Mouse (Mus musculus): Measurements from ENCODE around the gene Slc2a4.

Slc2a4 gene

GRCm38 (mm10) chr11:69948066-69948762 lies at the start of gene Slc2a4:
Gene Slc2a4, minus strand, starts transcription at chr11:69948188.
- peak; percentile 99 for DNase-seq

GRCm38 (mm10) chr11:69997070-69997509 lies 49.1 kb upstream of the Slc2a4 start:
- peak; percentile 99 for DNase-seq

DNA sequence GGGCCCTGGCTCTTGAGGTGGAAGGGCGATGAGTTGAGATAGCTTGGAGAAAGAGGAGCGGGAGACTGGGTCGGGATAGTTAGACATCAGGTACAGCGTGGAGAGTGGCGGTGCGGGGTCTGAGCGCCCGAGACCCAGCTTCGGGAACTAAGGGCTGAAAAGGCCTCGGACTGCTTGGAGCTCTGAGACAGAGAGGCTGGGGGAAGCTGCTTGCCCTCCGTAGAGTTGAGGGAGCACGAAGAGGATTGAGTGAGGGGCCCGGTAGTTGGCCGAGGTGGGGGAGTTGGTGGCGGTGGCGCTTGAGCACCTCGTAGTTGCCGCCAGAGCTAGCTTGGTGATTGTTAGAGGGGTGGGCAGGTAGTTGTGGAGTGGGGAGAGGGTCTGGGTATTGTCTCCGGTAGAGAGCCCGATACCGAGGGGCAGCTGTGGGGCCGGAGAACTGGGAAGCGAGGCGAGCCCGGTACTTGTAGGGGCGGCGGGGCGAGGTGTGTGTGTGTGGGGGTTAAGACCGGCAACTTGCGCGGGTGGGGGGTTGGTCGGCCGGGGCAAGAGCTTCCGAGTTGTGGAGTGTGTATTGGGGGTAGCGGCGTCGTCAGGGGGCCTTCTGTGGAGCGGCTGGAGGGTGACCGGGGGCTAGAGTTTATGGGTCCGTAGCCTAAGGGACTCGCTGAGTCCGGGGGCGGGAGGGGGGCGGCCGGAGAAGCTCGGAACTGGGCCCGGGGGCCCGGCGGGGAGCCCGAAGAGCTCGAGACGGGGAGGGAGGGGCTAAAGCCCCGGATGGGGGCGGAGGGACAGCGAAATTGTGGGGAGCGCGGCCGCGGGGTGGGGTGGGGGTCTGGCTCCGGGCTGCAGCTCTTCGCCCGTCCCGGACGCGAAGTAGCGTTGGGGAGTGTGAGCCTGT lies 48.4 kb upstream of the Slc2a4 start:
- no peak for DNase-seq

DNA sequence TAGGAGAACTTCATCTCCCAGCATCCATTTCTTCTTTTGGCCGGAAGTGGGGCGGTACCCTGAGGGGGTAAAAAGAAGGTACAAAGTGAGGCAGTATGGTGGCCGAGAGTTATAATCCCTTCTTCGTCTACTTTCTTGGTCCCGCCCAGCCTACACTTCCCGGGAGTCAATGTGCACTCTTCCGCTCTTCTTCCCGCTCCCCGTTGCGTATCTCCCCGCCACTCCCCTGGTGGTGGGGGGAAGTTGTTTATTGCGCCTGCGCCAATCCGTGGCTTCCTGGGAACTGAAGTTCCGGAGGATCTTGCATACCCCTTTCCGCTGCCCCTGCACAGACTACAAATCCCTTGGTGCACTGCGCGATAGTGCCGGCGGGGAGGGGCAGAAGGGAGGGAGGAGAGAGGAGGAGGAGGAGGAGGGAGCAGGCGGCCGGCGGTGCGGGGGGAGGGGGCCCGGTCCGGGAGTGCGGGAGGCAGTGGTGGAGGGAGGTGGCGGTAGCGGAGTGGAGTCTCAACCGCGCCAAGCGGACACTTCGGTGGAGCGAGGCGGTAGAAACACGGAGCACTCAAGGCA lies 47.5 kb upstream of the Slc2a4 start, which contains the start of gene Phf23:
Gene Phf23, plus strand, starts transcription at position 387 of the 570 bp plus-strand sequence.
- peak; percentile 100 for DNase-seq

DNA sequence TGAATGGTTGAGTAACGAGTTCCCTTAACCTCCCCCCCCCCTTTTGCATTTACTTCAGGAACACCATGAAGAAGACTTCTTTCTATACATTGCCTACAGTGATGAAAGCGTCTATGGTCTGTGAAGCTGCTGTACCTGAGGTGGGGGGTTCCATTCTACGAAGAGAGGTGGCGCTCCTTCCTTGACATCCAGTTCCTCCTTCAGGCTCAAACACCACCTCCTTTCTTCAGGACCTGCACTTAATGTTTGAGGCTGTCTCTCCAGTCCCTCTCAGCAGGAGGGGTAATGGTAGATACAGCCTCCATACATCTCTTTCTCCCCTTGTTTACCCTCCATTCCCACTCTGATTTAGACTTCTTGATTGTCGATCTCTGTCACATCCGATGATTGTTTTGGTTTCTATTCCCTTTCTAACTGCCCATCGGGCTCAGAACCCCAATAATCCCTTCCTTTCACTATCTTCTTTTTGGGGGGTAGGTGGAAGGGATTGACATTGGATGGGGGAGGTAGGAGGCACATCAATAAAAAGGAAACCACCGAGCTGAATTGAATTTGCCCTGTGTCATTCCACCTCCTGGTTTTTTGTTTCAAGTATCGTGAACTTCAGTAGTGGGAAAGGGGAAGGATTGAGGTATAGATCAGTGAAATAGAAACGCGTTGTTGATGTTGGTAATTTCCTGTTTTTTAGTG lies 46.6 kb upstream of the Slc2a4 start:
- DNase-seq = peak; percentile 91

DNA sequence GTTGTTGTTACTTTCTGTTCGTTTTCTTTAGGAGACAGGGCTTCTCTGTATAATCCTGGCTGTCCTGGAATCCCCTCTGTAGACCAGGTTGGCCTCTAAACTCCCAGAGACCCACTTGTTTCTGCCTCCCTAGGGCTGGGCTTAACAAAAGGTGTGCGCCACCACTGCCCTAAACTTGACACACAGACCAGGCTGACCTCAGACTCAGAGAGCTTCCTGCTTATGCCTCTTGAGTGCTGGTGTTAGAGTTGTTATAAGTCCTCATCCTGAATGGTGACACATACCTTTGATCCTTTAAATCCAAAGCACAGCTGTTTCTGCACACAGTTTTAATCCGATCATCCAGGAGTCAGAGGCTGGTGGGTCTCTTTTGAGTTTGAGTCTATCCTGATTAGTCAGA lies 44.9 kb upstream of the Slc2a4 start:
- DNase-seq = peak; percentile 89

GRCm38 (mm10) chr11:69992396-69992795 lies 44.4 kb upstream of the Slc2a4 start:
- peak; percentile 94 for DNase-seq

GRCm38 (mm10) chr11:69991711-69992110 lies 43.7 kb upstream of the Slc2a4 start:
- no peak for DNase-seq

GRCm38 (mm10) chr11:69990850-69991691 lies 43.1 kb upstream of the Slc2a4 start, which contains the start of gene Gabarap:
Gene Gabarap, plus strand, starts transcription at chr11:69991143.
- peak; percentile 100 for DNase-seq

DNA sequence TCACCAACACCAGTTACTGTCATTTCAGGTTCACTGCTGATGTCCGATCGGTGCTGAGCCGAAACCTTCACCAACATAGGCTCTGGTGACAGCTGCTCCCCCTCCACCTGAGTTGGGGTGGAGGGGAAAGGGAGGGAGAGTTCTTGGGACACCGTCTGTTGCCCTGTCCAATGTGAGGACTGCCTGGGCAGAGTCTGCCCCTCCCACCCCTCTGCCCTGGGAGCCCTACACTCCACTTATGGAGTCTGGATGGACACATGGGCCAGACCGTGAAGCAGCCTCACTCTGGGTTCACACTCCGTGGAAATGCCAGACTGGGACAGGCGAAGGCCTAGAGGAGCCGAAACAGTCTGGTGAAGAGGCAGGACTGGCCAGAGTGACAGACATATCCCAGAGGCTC lies 42.0 kb upstream of the Slc2a4 start:
- DNase-seq = peak; percentile 95

DNA sequence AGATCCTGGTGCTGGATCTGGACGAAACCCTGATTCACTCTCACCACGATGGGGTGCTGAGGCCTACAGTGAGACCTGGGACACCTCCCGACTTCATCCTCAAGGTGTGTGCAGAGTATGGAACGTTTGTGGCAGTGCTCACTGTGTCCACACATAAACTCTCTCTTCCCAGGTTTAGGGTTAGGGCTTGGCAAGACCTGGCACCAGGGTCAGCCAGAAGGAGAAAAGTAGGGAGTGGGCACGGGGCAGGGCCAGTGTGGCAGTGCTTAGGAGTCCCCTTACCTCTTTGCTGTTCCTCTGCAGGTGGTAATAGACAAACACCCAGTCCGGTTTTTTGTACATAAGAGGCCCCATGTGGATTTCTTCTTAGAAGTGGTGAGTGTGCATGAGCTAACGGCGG lies 36.4 kb upstream of the Slc2a4 start:
- DNase-seq = peak; percentile 93

DNA sequence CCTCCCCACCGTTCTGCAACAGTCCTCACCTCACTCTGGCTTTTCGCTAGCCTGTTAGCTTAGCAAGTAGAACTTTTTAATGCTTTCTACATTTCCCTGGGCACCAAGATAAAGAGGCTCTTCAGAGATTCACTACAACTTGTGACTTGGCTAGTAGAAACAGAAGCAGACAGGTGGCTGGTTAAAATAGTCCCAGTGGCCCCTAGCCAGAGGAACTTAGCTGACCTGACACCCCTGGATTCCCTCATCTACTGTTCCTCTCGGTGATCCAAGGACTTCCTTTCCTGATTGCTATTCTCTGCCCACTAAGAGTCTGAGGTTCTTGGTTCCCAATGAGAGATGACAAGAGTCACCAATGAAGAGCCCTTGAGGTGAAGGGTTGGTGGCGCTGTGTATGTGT lies 35.4 kb upstream of the Slc2a4 start:
- DNase-seq = peak; percentile 92

DNA sequence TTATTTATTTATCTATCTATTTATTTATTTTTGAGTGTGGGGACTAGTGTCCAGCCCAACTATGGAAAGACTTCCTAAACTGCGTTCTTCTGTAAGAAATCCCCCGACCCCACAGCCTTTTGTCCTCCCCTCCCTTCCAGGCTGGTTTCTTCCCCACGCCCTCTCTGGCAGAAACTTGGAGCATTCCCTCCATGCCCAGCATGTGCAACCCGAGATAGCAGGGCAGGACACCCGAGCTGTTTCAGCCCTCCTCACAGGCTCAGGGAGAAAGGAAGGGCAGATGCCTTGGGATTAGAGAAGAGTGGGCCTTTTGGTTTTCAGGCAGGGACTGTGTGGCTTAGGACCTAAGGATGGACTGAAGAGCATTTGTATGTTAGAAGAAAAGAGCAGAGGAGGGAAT lies 34.9 kb upstream of the Slc2a4 start:
- peak; percentile 97 for DNase-seq

- DNase-seq = peak; percentile 88
These were observed 34.2 kb upstream of the Slc2a4 start, which contains the start of gene Elp5 for GRCm38 (mm10) chr11:69982225-69982624. Gene Elp5, minus strand, starts transcription at chr11:69982517.

- DNase-seq = no peak
These were observed 33.3 kb upstream of the Slc2a4 start, which contains the start of gene Ctdnep1 for GRCm38 (mm10) chr11:69981141-69981762. Gene Ctdnep1, plus strand, starts transcription at chr11:69981156.

DNA sequence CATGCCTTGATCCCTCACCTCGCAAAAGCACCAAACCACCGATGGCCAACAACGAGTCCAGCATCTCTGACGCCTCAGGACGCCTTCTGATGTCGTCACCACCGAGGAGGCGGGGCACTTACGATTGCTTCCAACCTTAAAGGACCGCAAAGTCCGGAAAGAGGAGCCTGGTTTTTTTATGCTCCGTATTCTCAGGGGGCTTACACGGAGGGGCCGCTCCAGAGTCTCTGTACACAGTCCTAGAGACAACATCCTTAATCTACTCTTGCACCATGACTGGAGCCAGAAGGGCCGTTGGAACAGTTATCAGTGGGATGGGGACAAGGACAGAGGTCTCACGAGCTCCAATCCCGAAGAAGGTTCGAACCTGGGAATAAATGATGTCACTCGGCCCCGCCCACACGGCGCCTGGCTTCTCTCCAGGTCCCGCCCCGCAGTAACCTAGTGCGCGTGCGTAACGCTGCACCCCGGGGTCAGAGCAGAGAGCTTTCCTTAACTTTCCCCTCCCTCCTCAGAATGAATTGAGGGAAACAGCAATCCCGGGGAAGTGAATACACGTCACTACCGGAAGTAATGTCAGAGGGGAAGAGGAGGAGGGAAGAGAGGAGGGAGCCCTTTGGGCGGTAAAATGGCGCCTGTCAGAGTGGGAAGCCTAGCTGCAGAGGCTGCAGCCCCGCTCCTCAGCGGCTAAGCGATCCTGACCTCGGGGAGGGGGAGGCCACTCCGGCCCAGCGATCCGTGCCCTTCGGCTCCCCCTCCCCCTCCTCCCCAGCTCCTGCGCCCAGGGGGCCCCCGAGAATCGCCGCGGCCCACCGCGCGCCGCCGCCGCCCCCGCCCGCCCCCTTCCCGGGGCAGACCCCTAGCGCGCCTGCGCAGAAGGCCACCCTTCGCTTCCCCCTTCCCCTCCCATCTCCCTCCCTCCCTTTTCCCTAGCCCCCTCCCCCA lies 32.5 kb upstream of the Slc2a4 start:
- DNase-seq = peak; percentile 100

GRCm38 (mm10) chr11:69979827-69980195 lies 31.8 kb upstream of the Slc2a4 start:
- no peak for DNase-seq

DNA sequence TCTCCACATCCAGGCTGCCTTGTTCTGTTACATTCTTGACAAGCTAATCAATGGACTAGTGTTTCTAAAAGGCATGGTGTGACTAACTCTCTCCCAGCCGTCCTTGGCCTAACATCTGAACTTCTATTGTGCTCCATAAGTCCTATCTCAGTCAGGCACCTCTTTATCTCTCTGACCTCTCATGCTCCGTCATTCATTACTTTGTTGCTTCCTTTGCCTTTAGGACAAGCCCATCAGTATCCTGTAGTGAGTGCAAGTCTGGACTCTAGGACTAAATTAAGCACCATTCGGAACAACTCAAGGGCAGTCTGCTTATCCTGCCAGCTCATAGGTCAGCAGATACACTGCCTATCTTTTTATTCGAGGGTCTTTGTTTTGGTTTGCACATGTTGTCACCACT lies 28.3 kb upstream of the Slc2a4 start:
- no peak for DNase-seq

GRCm38 (mm10) chr11:69974907-69975306 lies 26.9 kb upstream of the Slc2a4 start:
- DNase-seq = no peak

- peak; percentile 78 for DNase-seq
These were observed 22.8 kb upstream of the Slc2a4 start for GRCm38 (mm10) chr11:69970775-69971174.

Measured in heart, adult 11 months (tissue).